Mouse (Mus musculus) heart, embryonic 16.5 days (tissue): ENCODE results near the gene Il17c. TPM values are rescaled to one million over a fixed set of nuclear protein-coding genes. Genes with fewer than 3 reads are reported as not detected.

Experiments
- ATAC-seq: fragments of 200-750 bp; cut with Nextera tagmentation; replicated peaks from 2 replicates; pipeline ENCODE4 v1.8.0; 2017; ENCODE audit warnings: moderate number of reproducible peaks; ENCODE audit not compliant: insufficient read depth, low FRiP score; ENCODE audit errors: extremely low read depth
- H3K27ac ChIP-seq: fragments of 300-500 bp; sonication (generic); 2 replicates; pipeline ENCODE4 v1.5.1; 2014; ENCODE audit warnings: mild to moderate bottlenecking, low read length, control low read depth, moderate library complexity
- H3K27me3 ChIP-seq: fragments of 300-500 bp; sonication (generic); 2 replicates; pipeline ENCODE4 v1.6.1; 2014; ENCODE audit warnings: low read length, mixed read lengths; ENCODE audit not compliant: control insufficient read depth, insufficient read depth
- H3K36me3 ChIP-seq: fragments of 300-500 bp; sonication (generic); 2 replicates; pipeline ENCODE4 v1.6.1; 2014; ENCODE audit not compliant: control insufficient read depth, insufficient read depth
- H3K4me1 ChIP-seq: fragments of 300-500 bp; sonication (generic); 2 replicates; pipeline ENCODE4 v1.6.1; 2014; ENCODE audit warnings: low read length, mixed read lengths; ENCODE audit not compliant: control insufficient read depth, insufficient read depth
- H3K4me2 ChIP-seq: fragments of 300-500 bp; sonication (generic); 2 replicates; pipeline ENCODE4 v1.6.1; 2014; ENCODE audit warnings: low read depth, mild to moderate bottlenecking, control low read depth, low read length
- H3K4me3 ChIP-seq: fragments of 300-500 bp; sonication (generic); 2 replicates; pipeline ENCODE4 v1.5.1; 2014; ENCODE audit warnings: mild to moderate bottlenecking, control low read depth, low read length
- H3K9ac ChIP-seq: fragments of 300-500 bp; sonication (generic); 2 replicates; pipeline ENCODE4 v1.6.1; 2014; ENCODE audit warnings: low read length, control low read depth
- H3K9me3 ChIP-seq: fragments of 300-500 bp; sonication (generic); replicated peaks from 2 replicates; pipeline ENCODE4 v1.6.1; 2016; ENCODE audit warnings: low read length; ENCODE audit not compliant: control insufficient read depth
- WGBS: fragments of 180-500 bp; shearing (Covaris S2); extraction: QIAGEN DNeasy Blood & Tissue Kit; methylation state at CpG from one replicate; pipeline ENCODE4 v1.1.7; 2014; 5-methylcytosine and 5-hydroxymethylcytosine counted together
- polyA plus RNA-seq: library from polyadenylated mRNA; unstranded; fragments of >200 nt; fragmentation: Nextera tagmentation; extraction: Ambion mirVana; gene quantifications from 2 replicates; pipeline ENCODE4 v1.2.1, GENCODE M21; 2015

Il17c gene
- polyA plus RNA-seq, 1 experiment from 2014 or later: 0.21 TPM

- Histone ChIP-seq H3K4me1 (no peaks in the 10 kb centered on the region), H3K9ac (no peak overlapping the region), H3K36me3 (peaks cover 30% of the 10 kb centered on the region), H3K4me2 (no peak overlapping the region), H3K27ac (no peak overlapping the region), H3K9me3 (no peaks in the 10 kb centered on the region), H3K27me3 (no peaks in the 10 kb centered on the region), H3K4me3 (no peak overlapping the region)
- 83% methylated on average over 6 of the region's 6 CpGs for WGBS
- ATAC-seq: no peak
Observed at GRCm38 (mm10) chr8:122395291-122395690, 26.5 kb upstream of the Il17c start.

- Histone ChIP-seq H3K4me3 (no peak overlapping the region), H3K27me3 (no peaks in the 10 kb centered on the region), H3K4me2 (no peak overlapping the region), H3K27ac (no peak overlapping the region), H3K9ac (no peak overlapping the region), H3K9me3 (no peaks in the 10 kb centered on the region), H3K36me3 (peaks cover 46% of the 10 kb centered on the region), H3K4me1 (no peaks in the 10 kb centered on the region)
- no peak for ATAC-seq
- WGBS: 95% methylated on average over 9 of the region's 9 CpGs
Observed at GRCm38 (mm10) chr8:122398186-122398585, 23.6 kb upstream of the Il17c start.

GRCm38 (mm10) chr8:122405146-122405805, 16.5 kb upstream of the Il17c start:
- Histone ChIP-seq H3K27ac (no peak overlapping the region), H3K9ac (no peak overlapping the region), H3K36me3 (peaks cover 67% of the 10 kb centered on the region), H3K4me1 (no peaks in the 10 kb centered on the region), H3K9me3 (no peaks in the 10 kb centered on the region), H3K4me2 (no peak overlapping the region), H3K4me3 (no peak overlapping the region), H3K27me3 (no peaks in the 10 kb centered on the region)
- ATAC-seq: no peak
- 66% methylated on average over 9 of the region's 9 CpGs for WGBS

DNA sequence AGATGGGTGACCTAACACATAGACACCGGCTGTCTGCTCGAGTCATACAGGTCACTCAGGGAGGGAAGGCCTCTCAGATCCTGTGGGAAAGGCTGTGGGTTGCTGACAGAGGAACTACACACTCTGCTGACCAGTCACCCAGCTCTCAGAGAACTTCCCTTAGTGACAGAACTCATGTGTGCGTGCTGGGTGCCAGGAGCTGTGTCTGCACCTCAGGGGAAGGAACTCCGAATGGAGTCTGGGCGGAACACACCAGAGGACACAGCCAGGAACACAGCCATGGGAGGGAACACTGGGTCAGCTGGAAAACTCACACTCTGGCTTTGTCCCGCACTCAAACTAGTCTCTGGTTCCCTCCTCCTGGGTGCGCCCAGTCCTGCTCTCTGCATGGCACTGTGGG, 14.1 kb upstream of the Il17c start:
- H3K4me3 ChIP-seq: no peak overlapping the region
- ATAC-seq: no peak
- H3K4me2 ChIP-seq: no peak overlapping the region
- no peaks in the 10 kb centered on the region for H3K27me3 ChIP-seq
- 86% methylated on average over 7 of the region's 7 CpGs for WGBS
- no peaks in the 10 kb centered on the region for H3K4me1 ChIP-seq
- H3K9ac ChIP-seq: no peak overlapping the region
- H3K36me3 ChIP-seq: peaks cover 70% of the 10 kb centered on the region
- no peaks in the 10 kb centered on the region for H3K9me3 ChIP-seq
- no peak overlapping the region for H3K27ac ChIP-seq

GRCm38 (mm10) chr8:122414311-122414710, 7.5 kb upstream of the Il17c start:
- H3K9ac ChIP-seq: no peak overlapping the region
- ATAC-seq: no peak; the same call in 1 of the 2 replicates
- no peak overlapping the region for H3K27ac ChIP-seq
- H3K4me1 ChIP-seq: no peaks in the 10 kb centered on the region
- no peak overlapping the region for H3K4me3 ChIP-seq
- H3K36me3 ChIP-seq: peaks cover 64% of the 10 kb centered on the region
- H3K27me3 ChIP-seq: no peaks in the 10 kb centered on the region
- no peaks in the 10 kb centered on the region for H3K9me3 ChIP-seq
- WGBS: 81% methylated on average over 9 of the region's 9 CpGs
- no peak overlapping the region for H3K4me2 ChIP-seq

DNA sequence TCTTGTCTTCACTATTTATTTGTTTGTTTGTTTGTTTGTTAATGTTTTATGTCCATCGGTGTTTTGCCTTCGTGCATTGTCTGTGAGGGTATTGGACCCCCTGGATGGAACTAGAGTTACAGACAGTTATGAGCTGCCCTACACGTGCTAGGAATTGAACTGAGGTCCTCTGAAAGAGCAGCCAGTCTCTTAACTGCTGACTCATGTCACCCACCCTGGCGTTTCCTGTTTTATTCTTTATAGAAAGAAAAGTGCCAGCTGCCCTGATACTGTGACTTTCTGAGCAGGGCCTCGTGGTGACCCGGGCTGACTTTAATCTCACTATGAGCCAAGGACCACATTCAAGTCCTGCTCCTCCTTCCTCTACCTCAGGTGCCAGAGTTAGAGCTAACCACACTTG, 6.3 kb upstream of the Il17c start:
- Histone ChIP-seq H3K27ac (no peak overlapping the region), H3K4me2 (no peak overlapping the region), H3K36me3 (peaks cover 54% of the 10 kb centered on the region), H3K9me3 (no peaks in the 10 kb centered on the region), H3K9ac (no peak overlapping the region), H3K4me1 (0 out of 2 replicates have a peak, but pooled peaks cover 2% of the 10 kb centered on the region), H3K27me3 (no peaks in the 10 kb centered on the region), H3K4me3 (no peak overlapping the region)
- ATAC-seq: no peak
- 83% methylated on average over 6 of the region's 6 CpGs for WGBS

DNA sequence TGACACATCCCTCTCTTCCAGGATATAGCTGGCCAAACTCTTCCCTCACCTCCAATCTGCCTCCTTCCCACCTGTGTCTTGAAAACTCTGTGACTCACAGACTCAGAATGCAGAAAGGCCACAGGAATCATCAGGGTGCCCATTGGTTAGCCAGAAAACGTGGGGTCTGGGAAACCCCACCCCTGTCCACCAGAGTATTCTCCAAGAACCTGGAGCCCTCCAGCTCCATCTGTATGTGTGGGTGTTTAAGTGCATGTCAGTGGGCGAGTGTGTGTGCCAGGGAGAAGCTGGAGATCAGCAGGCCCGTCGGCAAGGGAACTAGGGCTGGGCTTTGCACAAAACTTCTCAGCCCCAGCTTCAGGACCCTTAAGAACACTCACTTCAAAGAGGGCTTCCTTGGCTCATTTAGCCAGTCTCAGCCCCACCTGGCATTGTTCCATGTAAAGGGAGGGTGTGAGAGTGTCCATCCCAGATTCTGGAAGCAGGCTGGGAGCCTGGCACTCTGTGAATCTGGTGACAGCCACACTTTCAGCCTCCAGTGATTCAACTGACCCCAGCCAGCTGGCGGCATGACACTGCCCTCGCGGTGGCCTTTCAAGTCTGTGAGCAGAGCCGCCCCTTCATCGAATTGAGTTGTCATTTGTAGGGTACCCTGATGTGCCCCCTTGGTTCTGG, 1.8 kb upstream of the Il17c start:
- H3K36me3 ChIP-seq: peaks cover 20% of the 10 kb centered on the region
- WGBS: 43% methylated on average over 9 of the region's 9 CpGs

GRCm38 (mm10) chr8:122423217-122423616, 1.4 kb downstream of the Il17c start:
- Histone ChIP-seq H3K9me3 (no peaks in the 10 kb centered on the region), H3K4me3 (no peak overlapping the region), H3K9ac (no peak overlapping the region), H3K4me1 (peaks cover 13% of the 10 kb centered on the region), H3K4me2 (no peak overlapping the region), H3K36me3 (peaks cover 5% of the 10 kb centered on the region; the same call in 1 of the 2 replicates), H3K27me3 (no peaks in the 10 kb centered on the region), H3K27ac (no peak overlapping the region)
- no peak for ATAC-seq
- 80% methylated on average over 24 of the region's 24 CpGs for WGBS

More for the DNA sequence above, 1.8 kb upstream of the Il17c start:
- Histone ChIP-seq H3K9ac (no peak overlapping the region), H3K9me3 (no peaks in the 10 kb centered on the region), H3K4me3 (no peak overlapping the region), H3K27ac (no peak overlapping the region), H3K4me2 (no peak overlapping the region), H3K27me3 (no peaks in the 10 kb centered on the region), H3K4me1 (peaks cover 13% of the 10 kb centered on the region)
- no peak for ATAC-seq

DNA sequence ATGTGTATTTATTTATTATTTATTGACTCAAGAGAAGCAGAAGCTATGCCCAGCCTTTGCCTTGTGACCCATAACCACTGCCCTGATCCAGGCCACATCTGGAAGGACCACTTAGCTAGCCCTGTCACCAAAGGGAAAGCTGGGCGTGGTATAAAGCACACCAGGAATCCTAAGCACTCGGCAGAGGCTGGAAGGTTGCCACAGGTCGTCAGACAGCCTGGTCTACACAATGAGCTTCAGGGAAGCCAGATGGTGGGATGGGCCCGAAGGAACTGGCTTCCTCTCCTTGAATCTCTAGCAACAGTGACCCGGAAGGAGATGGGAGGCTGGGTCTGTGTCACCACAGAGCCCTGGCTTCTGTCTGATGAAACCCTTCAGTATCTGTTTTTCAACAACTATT, 1.8 kb downstream of the Il17c start:
- H3K27me3 ChIP-seq: no peaks in the 10 kb centered on the region
- 21% methylated on average over 5 of the region's 5 CpGs for WGBS
- H3K27ac ChIP-seq: no peak overlapping the region
- no peak overlapping the region for H3K4me3 ChIP-seq
- no peak overlapping the region for H3K9ac ChIP-seq
- peaks cover 13% of the 10 kb centered on the region for H3K4me1 ChIP-seq
- ATAC-seq: 0 out of 2 replicates have a peak, but pooled peaks have one; percentile 49
- no peak overlapping the region for H3K4me2 ChIP-seq
- peaks cover 2% of the 10 kb centered on the region; the same call in 1 of the 2 replicates for H3K36me3 ChIP-seq
- H3K9me3 ChIP-seq: no peaks in the 10 kb centered on the region
